Mouse (Mus musculus) embryonic fibroblast, embryonic 13.5 days (primary cell): ENCODE measurements around the gene Mthfd1l.

Source experiments
- CTCF ChIP-seq: IDR thresholded peaks from 2 replicates; pipeline ENCODE4 v1.5.1; 2011; ENCODE audit warnings: mild to moderate bottlenecking, control low read depth, low read length, moderate library complexity, borderline replicate concordance; ENCODE audit not compliant: insufficient read depth
- POLR2A ChIP-seq: IDR thresholded peaks from 2 replicates; pipeline ENCODE4 v1.6.1; 2011; ENCODE audit warnings: low read depth, mild to moderate bottlenecking, control low read depth, low read length, moderate library complexity

GRCm38 (mm10) chr10:4036476-4036875 lies 63.6 kb downstream of the Mthfd1l start:
- TF ChIP-seq CTCF (no peak), POLR2A (no peak)
